Comparison of ENCODE assay signal across 9 mouse cellular contexts in genomic region chr2:61811163-61811506, GRCm38 (mm10). TPM values are rescaled to one million over a fixed set of nuclear protein-coding genes. Genes with fewer than 3 reads are reported as not detected.
DNase-seq lines count a peak whose midpoint lies in the region; ATAC-seq lines count a peak whose summit lies in the region.
"Had no signal": no experiment of that assay in that cellular context is flagged by ENCODE, and none has a peak within 500 bp of the region (broad histone marks: within the 10 kb centered on the region; RNA-seq: fewer than 3 reads in every experiment).

No protein-coding gene starts in this region.

- H3K27me3 ChIP-seq in lung, embryonic 16.5 days (ENCODE audit: control insufficient read depth, insufficient read depth, low read depth, low read length) = peaks cover 71% of the 10 kb centered on the region
- H3K27me3 ChIP-seq in embryonic facial prominence, embryonic 15.5 days = peaks cover 83% of the 10 kb centered on the region
- peaks cover 71% of the 10 kb centered on the region for H3K27me3 ChIP-seq in limb, embryonic 13.5 days
- peaks cover 50% of the 10 kb centered on the region for H3K27me3 ChIP-seq in stomach, embryonic 14.5 days (ENCODE audit: control insufficient read depth, insufficient read depth, low read length)

- H3K4me2 ChIP-seq in lung, embryonic 16.5 days (ENCODE audit: low read depth, low read length) = peak overlapping the region; percentile 95; the same call in 1 of the 2 replicates
- H3K4me2 ChIP-seq in embryonic facial prominence, embryonic 15.5 days (replicated peaks) = peak overlapping the region; percentile 95
- H3K4me2 ChIP-seq in limb, embryonic 13.5 days (replicated peaks) = peak overlapping the region; percentile 86
- H3K4me2 ChIP-seq in stomach, embryonic 14.5 days (replicated peaks; ENCODE audit: low read depth, low read length) = peak overlapping the region; percentile 95

- no peak for ATAC-seq in lung, embryonic 16.5 days (ENCODE audit: low read depth)
- no peak for ATAC-seq in embryonic facial prominence, embryonic 15.5 days (ENCODE audit: insufficient number of reproducible peaks, low FRiP score, low TSS enrichment, low read depth)
- no peak for ATAC-seq in limb, embryonic 13.5 days (ENCODE audit: low FRiP score, low read depth)
- ATAC-seq in stomach, embryonic 14.5 days (ENCODE audit: insufficient number of reproducible peaks, insufficient read depth, low FRiP score, low read depth) = no peak

- no peak overlapping the region for H3K27ac ChIP-seq in lung, embryonic 16.5 days (ENCODE audit: low read length)
- H3K27ac ChIP-seq in embryonic facial prominence, embryonic 15.5 days (replicated peaks) = no peak overlapping the region
- no peak overlapping the region for H3K27ac ChIP-seq in limb, embryonic 13.5 days
- H3K27ac ChIP-seq in stomach, embryonic 14.5 days (ENCODE audit: low read length) = no peak overlapping the region
- H3K27ac ChIP-seq: macrophage had no signal

- H3K9me3 ChIP-seq in lung, embryonic 16.5 days (ENCODE audit: control insufficient read depth, low read length) = no peaks in the 10 kb centered on the region
- no peaks in the 10 kb centered on the region for H3K9me3 ChIP-seq in embryonic facial prominence, embryonic 15.5 days (replicated peaks)
- no peaks in the 10 kb centered on the region for H3K9me3 ChIP-seq in limb, embryonic 13.5 days
- H3K9me3 ChIP-seq in stomach, embryonic 14.5 days (ENCODE audit: control insufficient read depth, low read depth, low read length) = no peaks in the 10 kb centered on the region

- WGBS in lung, embryonic 16.5 days = 30% methylated on average over 8 of the region's 8 CpGs
- WGBS in embryonic facial prominence, embryonic 15.5 days = 25% methylated on average over 8 of the region's 8 CpGs
- WGBS in limb, embryonic 13.5 days = 16% methylated on average over 8 of the region's 8 CpGs
- 29% methylated on average over 8 of the region's 8 CpGs for whole genome bisulfite sequencing in stomach, embryonic 14.5 days

- DNase-seq in lung, postnatal 10 days = no peak
- DNase-seq in cerebellum, adult 9-10 months = no peak
- no peak for DNase-seq in kidney, postnatal 25 days
- no peak for DNase-seq in adrenal gland, postnatal 14 days

- H3K9ac ChIP-seq in lung, embryonic 16.5 days (ENCODE audit: low read length) = no peak overlapping the region; the same call in 1 of the 2 replicates
- no peak overlapping the region for H3K9ac ChIP-seq in embryonic facial prominence, embryonic 15.5 days
- H3K9ac ChIP-seq in limb, embryonic 13.5 days = peak overlapping the region; percentile 75; the same call in 1 of the 2 replicates
- no peak overlapping the region for H3K9ac ChIP-seq in stomach, embryonic 14.5 days (replicated peaks; ENCODE audit: low read depth, low read length)

- H3K36me3 ChIP-seq in lung, embryonic 16.5 days (ENCODE audit: control insufficient read depth, insufficient read depth, low read length) = no peaks in the 10 kb centered on the region
- H3K36me3 ChIP-seq in embryonic facial prominence, embryonic 15.5 days = no peaks in the 10 kb centered on the region
- H3K36me3 ChIP-seq in limb, embryonic 13.5 days = no peaks in the 10 kb centered on the region
- no peaks in the 10 kb centered on the region for H3K36me3 ChIP-seq in stomach, embryonic 14.5 days (ENCODE audit: control insufficient read depth, insufficient read depth, low read length)

- peaks cover 23% of the 10 kb centered on the region for H3K4me1 ChIP-seq in lung, embryonic 16.5 days (replicated peaks; ENCODE audit: control insufficient read depth, insufficient read depth, low read length)
- H3K4me1 ChIP-seq in embryonic facial prominence, embryonic 15.5 days = peaks cover 29% of the 10 kb centered on the region
- H3K4me1 ChIP-seq in limb, embryonic 13.5 days = peaks cover 16% of the 10 kb centered on the region
- H3K4me1 ChIP-seq in stomach, embryonic 14.5 days (ENCODE audit: control insufficient read depth, insufficient read depth, low read length) = 0 out of 2 replicates have a peak, but pooled peaks cover 8% of the 10 kb centered on the region

- peak overlapping the region; percentile 57 for H3K4me3 ChIP-seq in lung, embryonic 16.5 days (ENCODE audit: low read length)
- H3K4me3 ChIP-seq in embryonic facial prominence, embryonic 15.5 days (replicated peaks) = peak overlapping the region; percentile 47
- H3K4me3 ChIP-seq in limb, embryonic 13.5 days = peak overlapping the region; percentile 56
- H3K4me3 ChIP-seq in stomach, embryonic 14.5 days (ENCODE audit: low read depth, low read length) = peak overlapping the region; percentile 44

RNA-seq across cellular contexts. Expression of gene Tbr1, which starts 8.4 kb away (rescaled TPM):
- 0.04 TPM in 1 of 2 replicates, not detected in the other for polyA plus RNA-seq in lung, embryonic 16.5 days (2015; fragmentation: Nextera tagmentation; extraction: Ambion mirVana)
- 0.17 and 0.52 TPM in 2 replicates for polyA plus RNA-seq in embryonic facial prominence, embryonic 15.5 days (2015; fragmentation: Nextera tagmentation; extraction: Ambion mirVana)
- 0.18 and 0.28 TPM in 2 replicates for polyA plus RNA-seq in limb, embryonic 13.5 days (2015; fragmentation: Nextera tagmentation; extraction: Ambion mirVana)
- polyA plus RNA-seq in stomach, embryonic 14.5 days (2014; fragmentation: Nextera tagmentation; extraction: Ambion mirVana) = 0.15 TPM in 1 of 2 replicates, not detected in the other
- not detected in 2 replicates for total RNA-seq in adrenal gland, postnatal 14 days (2021)
- polyA plus RNA-seq: macrophage had no signal
